Mouse (Mus musculus) thymus, adult 2 months (tissue): ENCODE results near the gene Tspan2. TPM values are rescaled to one million over a fixed set of nuclear protein-coding genes. Genes with fewer than 3 reads are reported as not detected.

Experiments used
- DNase-seq: peaks from one replicate; pipeline ENCODE4 v3.0.0; 2021
- H3K27ac ChIP-seq: fragments of 200-500 bp; 2 replicates; pipeline ENCODE4 v1.5.1; 2012; ENCODE audit warnings: low read length, control low read depth; ENCODE audit not compliant: control insufficient read depth, insufficient read depth
- H3K27me3 ChIP-seq: fragments of 200-500 bp; 2 replicates; pipeline ENCODE4 v1.6.1; 2012; ENCODE audit warnings: mild to moderate bottlenecking, low read length, moderate library complexity, mixed read lengths; ENCODE audit not compliant: control insufficient read depth, insufficient read depth
- H3K36me3 ChIP-seq: fragments of 200-500 bp; 2 replicates; pipeline ENCODE4 v1.6.1; 2012; ENCODE audit warnings: mild to moderate bottlenecking, low read length, moderate library complexity; ENCODE audit not compliant: control insufficient read depth, insufficient read depth
- H3K4me1 ChIP-seq: fragments of 200-500 bp; replicated peaks from 2 replicates; pipeline ENCODE4 v1.6.1; 2012; ENCODE audit warnings: low read length; ENCODE audit not compliant: control insufficient read depth, insufficient read depth
- H3K4me3 ChIP-seq: fragments of 200-500 bp; 2 replicates; pipeline ENCODE4 v1.5.1; 2012; ENCODE audit warnings: mild to moderate bottlenecking, low read length, control low read depth, moderate library complexity; ENCODE audit not compliant: control insufficient read depth, insufficient read depth
- CTCF ChIP-seq: fragments of 200-500 bp; IDR thresholded peaks from 2 replicates; pipeline ENCODE4 v1.5.1; 2012; ENCODE audit warnings: mild to moderate bottlenecking, control low read depth, low read length, moderate library complexity, borderline replicate concordance; ENCODE audit not compliant: control insufficient read depth, poor library complexity, insufficient read depth; ENCODE audit errors: extremely low read depth
- POLR2A ChIP-seq: fragments of 200-500 bp; IDR thresholded peaks from 2 replicates; pipeline ENCODE4 v1.6.1; 2012; ENCODE audit warnings: mild to moderate bottlenecking, low read length, control low read depth, moderate library complexity; ENCODE audit not compliant: control insufficient read depth, poor library complexity, insufficient read depth; ENCODE audit errors: extremely low read depth
- WGBS: fragments of 180-500 bp; shearing (Covaris S2); methylation state at CpG from one replicate; pipeline ENCODE4 v1.1.7; 2018; 5-methylcytosine and 5-hydroxymethylcytosine counted together
- polyA plus RNA-seq: library from polyadenylated mRNA; depleted of rRNA; stranded (reverse); fragments of >200 nt; gene quantifications from 2 replicates; pipeline ENCODE4 v1.2.3, GENCODE M21; 2012

Tspan2 gene
- polyA plus RNA-seq, 1 experiment, result 7.5 TPM

DNA sequence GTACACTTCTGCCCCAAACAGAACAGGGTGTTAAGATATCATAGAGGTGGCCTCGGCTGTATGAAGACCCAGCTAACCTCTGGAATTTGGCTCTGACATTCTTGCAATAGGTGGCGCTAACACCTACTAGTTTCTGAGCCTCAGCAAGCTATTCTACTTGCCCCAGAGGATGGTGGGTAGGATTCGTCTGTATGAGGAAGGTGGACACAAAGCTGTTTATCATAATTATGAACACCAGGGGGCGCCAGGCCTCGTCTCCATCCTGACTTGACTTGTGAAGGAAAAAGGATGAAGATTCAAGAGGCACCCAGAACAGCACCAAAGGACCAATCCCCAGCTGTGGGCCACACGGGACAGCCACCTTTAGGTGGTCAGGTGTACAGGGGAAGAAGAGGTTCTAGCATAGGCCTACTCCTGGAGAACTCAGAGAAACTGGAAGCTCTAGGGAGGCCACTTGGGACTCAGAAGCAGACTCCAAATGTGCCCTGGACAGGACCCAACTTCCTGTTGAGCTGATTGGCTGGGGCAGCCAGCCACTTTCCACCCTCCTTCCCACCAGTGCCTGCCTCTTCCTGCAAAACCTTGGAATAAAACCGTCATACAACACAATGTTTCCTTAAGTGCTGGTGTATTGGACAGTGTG lies 32.3 kb upstream of the Tspan2 start:
- DNase-seq, result peak; percentile 85
- Histone ChIP-seq H3K4me3 (no peak overlapping the region), H3K27ac (no peak overlapping the region), H3K4me1 (no peaks in the 10 kb centered on the region), H3K27me3 (no peaks in the 10 kb centered on the region), H3K36me3 (no peaks in the 10 kb centered on the region)
- TF ChIP-seq CTCF (peak; percentile 34; the same call in 1 of the 2 replicates), POLR2A (no peak)
- 18% methylated on average over 7 of the region's 7 CpGs for WGBS

- Histone ChIP-seq H3K4me3 (no peak overlapping the region), H3K27ac (no peak overlapping the region), H3K36me3 (no peaks in the 10 kb centered on the region), H3K4me1 (no peaks in the 10 kb centered on the region), H3K27me3 (no peaks in the 10 kb centered on the region)
- 81% methylated on average over 4 of the region's 4 CpGs for WGBS
- no peak for DNase-seq
- TF ChIP-seq CTCF, result no peak
- no peak for TF ChIP-seq POLR2A
Observed at GRCm38 (mm10) chr3:102704001-102704401, 30.3 kb upstream of the Tspan2 start.

DNA sequence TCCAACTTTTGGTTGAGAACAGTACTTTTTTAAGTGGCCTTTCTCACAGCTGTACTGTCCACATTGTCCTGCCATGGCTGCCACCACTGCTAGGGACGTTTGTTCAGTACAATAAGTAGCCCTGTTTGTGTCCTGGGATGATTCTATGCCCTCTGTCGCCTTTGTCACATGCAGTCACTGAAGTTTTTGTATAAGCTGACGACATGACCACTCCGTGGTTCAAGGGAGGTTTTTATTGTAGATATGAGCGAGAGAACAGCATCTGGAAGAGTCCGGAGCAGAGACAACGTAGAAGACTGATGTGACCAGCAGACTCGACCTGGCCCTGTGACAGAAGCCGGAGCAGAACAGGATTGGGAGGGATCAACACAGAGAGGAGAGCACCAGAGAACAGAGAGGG lies 25.7 kb upstream of the Tspan2 start:
- no peak overlapping the region for H3K4me3 ChIP-seq
- no peak overlapping the region for H3K27ac ChIP-seq
- no peaks in the 10 kb centered on the region for H3K4me1 ChIP-seq
- H3K36me3 ChIP-seq, result no peaks in the 10 kb centered on the region
- no peaks in the 10 kb centered on the region for H3K27me3 ChIP-seq
- no peak for DNase-seq
- 90% methylated on average over 9 of the region's 9 CpGs for WGBS
- TF ChIP-seq CTCF, result no peak
- no peak for TF ChIP-seq POLR2A

GRCm38 (mm10) chr3:102715066-102715584 lies 19.2 kb upstream of the Tspan2 start:
- no peaks in the 10 kb centered on the region for H3K27me3 ChIP-seq
- peak; percentile 88 for DNase-seq
- no peaks in the 10 kb centered on the region for H3K36me3 ChIP-seq
- 2% methylated on average over 11 of the region's 11 CpGs for WGBS
- H3K4me3 ChIP-seq, result peak overlapping the region; percentile 64
- TF ChIP-seq POLR2A (peak; percentile 29; the same call in 1 of the 2 replicates), CTCF (peak; percentile 33; the same call in 1 of the 2 replicates)
- peak overlapping the region; percentile 95 for H3K27ac ChIP-seq
- H3K4me1 ChIP-seq, result peaks cover 14% of the 10 kb centered on the region

- Histone ChIP-seq H3K27ac (peak overlapping the region; percentile 41), H3K4me3 (no peak overlapping the region)
- no peak for TF ChIP-seq CTCF
Observed at GRCm38 (mm10) chr3:102715839-102716238, 18.5 kb upstream of the Tspan2 start.

GRCm38 (mm10) chr3:102717586-102718285 lies 16.6 kb upstream of the Tspan2 start:
- TF ChIP-seq CTCF, result no peak
- TF ChIP-seq POLR2A, result no peak
- no peak overlapping the region for H3K27ac ChIP-seq
- no peak overlapping the region for H3K4me3 ChIP-seq
- H3K36me3 ChIP-seq, result no peaks in the 10 kb centered on the region
- H3K4me1 ChIP-seq, result peaks cover 26% of the 10 kb centered on the region
- DNase-seq, result no peak
- H3K27me3 ChIP-seq, result no peaks in the 10 kb centered on the region
- 94% methylated on average over 3 of the region's 3 CpGs for WGBS

More at GRCm38 (mm10) chr3:102715839-102716238, 18.5 kb upstream of the Tspan2 start:
- H3K36me3 ChIP-seq, result no peaks in the 10 kb centered on the region
- peaks cover 20% of the 10 kb centered on the region for H3K4me1 ChIP-seq
- 77% methylated on average over 8 of the region's 8 CpGs for WGBS
- no peaks in the 10 kb centered on the region for H3K27me3 ChIP-seq
- DNase-seq, result no peak

- 30% methylated on average over 4 of the region's 4 CpGs for WGBS
- peak overlapping the region; percentile 27; the same call in 1 of the 2 replicates for H3K27ac ChIP-seq
- peaks cover 42% of the 10 kb centered on the region for H3K4me1 ChIP-seq
Observed at GRCm38 (mm10) chr3:102723154-102723553, 11.2 kb upstream of the Tspan2 start.

More at GRCm38 (mm10) chr3:102723154-102723553, 11.2 kb upstream of the Tspan2 start:
- DNase-seq, result no peak
- Histone ChIP-seq H3K36me3 (no peaks in the 10 kb centered on the region), H3K27me3 (no peaks in the 10 kb centered on the region), H3K4me3 (no peak overlapping the region)
- TF ChIP-seq POLR2A (no peak), CTCF (no peak)
